Mouse (Mus musculus) erythroblast, embryonic 14.5 days (primary cell): ENCODE results near the gene Zfp773. TPM values are rescaled to one million over a fixed set of nuclear protein-coding genes. Genes with fewer than 3 reads are reported as not detected.

ENCODE experiments used
- H3K27me3 ChIP-seq: 2 replicates; pipeline ENCODE4 v1.6.1; 2012; ENCODE audit warnings: inconsistent platforms; ENCODE audit not compliant: control insufficient read depth
- H3K36me3 ChIP-seq: 2 replicates; pipeline ENCODE4 v1.6.1; 2012; ENCODE audit warnings: mild to moderate bottlenecking, inconsistent platforms; ENCODE audit not compliant: control insufficient read depth
- H3K4me1 ChIP-seq: 2 replicates; pipeline ENCODE4 v1.6.1; 2012; ENCODE audit warnings: inconsistent platforms; ENCODE audit not compliant: control insufficient read depth
- H3K4me3 ChIP-seq: replicated peaks from 2 replicates; pipeline ENCODE3; 2012; ENCODE audit warnings: moderate library complexity, mild to moderate bottlenecking, inconsistent platforms
- H3K9me3 ChIP-seq: 2 replicates; pipeline ENCODE4 v1.6.1; 2012; ENCODE audit warnings: low read length, inconsistent platforms, mixed read lengths; ENCODE audit not compliant: control insufficient read depth
- GATA1 ChIP-seq: IDR thresholded peaks from 2 replicates; pipeline ENCODE4 v1.6.1; 2012; ENCODE audit warnings: low read length, inconsistent platforms, mixed read lengths
- TAL1 ChIP-seq: IDR thresholded peaks from 3 replicates; pipeline ENCODE4 v1.6.1; 2012; ENCODE audit warnings: low read length, inconsistent platforms, mixed read lengths
- polyA plus RNA-seq: library from polyadenylated mRNA; stranded (reverse); fragments of >175 nt; gene quantifications from 2 replicates; pipeline ENCODE4 v1.2.3, GENCODE M21; 2012

Gene Zfp773
- polyA plus RNA-seq, 1 experiment = not detected

DNA sequence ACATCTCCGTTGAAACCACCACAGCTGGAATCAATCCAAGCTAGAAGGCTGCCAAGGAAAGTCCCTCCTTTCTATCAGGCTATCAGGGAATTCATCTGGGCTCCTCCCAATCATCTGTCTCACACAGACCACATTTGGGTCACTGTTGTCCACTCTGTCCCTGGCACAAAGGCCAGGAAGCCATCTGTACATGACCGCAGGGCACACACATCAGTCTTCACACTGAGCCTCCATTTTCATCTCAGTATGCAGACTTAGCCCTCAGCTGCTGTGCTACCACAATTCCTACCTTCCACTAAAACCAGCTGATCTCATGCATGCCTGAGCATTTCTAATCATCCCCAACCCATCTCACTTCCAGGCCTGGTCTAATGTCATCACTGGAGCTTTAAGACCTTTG is 18.1 kb downstream of the Zfp773 start:
- Histone ChIP-seq H3K27me3 (no peaks in the 10 kb centered on the region), H3K4me3 (no peak overlapping the region), H3K36me3 (peaks cover 52% of the 10 kb centered on the region), H3K4me1 (peaks cover 25% of the 10 kb centered on the region), H3K9me3 (no peaks in the 10 kb centered on the region)
- TF ChIP-seq TAL1 = no peak
- TF ChIP-seq GATA1 = no peak

DNA sequence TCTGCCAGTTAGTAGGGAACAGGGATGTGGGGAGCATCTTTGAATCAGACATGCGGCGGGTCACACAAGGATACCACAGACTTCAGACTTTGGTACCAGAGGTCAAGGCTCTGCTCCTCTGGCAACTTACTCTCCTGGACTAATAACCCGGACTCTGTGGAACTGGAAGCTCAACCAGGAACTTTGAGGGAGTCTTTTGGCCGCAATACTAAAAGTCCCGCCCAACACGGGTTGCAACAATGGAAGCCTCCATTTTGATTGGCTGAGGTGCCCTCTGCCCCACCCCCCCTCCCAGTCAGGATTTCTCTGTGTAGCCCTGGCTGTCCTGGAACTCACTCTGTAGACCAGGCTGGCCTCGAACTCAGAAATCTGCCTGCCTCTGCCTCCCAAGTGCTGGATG is 28.1 kb downstream of the Zfp773 start:
- TF ChIP-seq TAL1 (no peak), GATA1 (no peak)
- Histone ChIP-seq H3K4me1 (no peaks in the 10 kb centered on the region), H3K36me3 (no peaks in the 10 kb centered on the region), H3K27me3 (no peaks in the 10 kb centered on the region), H3K4me3 (no peak overlapping the region), H3K9me3 (peaks cover 5% of the 10 kb centered on the region)

Other genes starting within 250 kb of the Zfp773 start
- gene Aurkc, start 141.5 kb downstream of the Zfp773 start, polyA plus RNA-seq = not detected in 2 replicates
- gene Zfp954, start 15.3 kb downstream of the Zfp773 start, polyA plus RNA-seq = 0.07 and 0.12 TPM in 2 replicates
- not detected in 2 replicates for gene Zfp418, start 34.6 kb upstream of the Zfp773 start, polyA plus RNA-seq
- gene Zfp772, start 73.2 kb upstream of the Zfp773 start, polyA plus RNA-seq = not detected in 2 replicates
- not detected in 2 replicates for gene Vmn2r29, start 110.6 kb upstream of the Zfp773 start, polyA plus RNA-seq
- gene Gm45844, start 141.5 kb upstream of the Zfp773 start, polyA plus RNA-seq = not detected in 2 replicates
- gene Clcn4, start 164.1 kb upstream of the Zfp773 start, polyA plus RNA-seq = 0.28 and 0.30 TPM in 2 replicates
- gene Vmn2r30, start 200.9 kb upstream of the Zfp773 start, polyA plus RNA-seq = 0.01 TPM in 1 of 2 replicates, not detected in the other
- gene Gm45783, start 237.8 kb upstream of the Zfp773 start, polyA plus RNA-seq = not detected in 2 replicates